Mouse (Mus musculus) embryonic fibroblast, embryonic 13.5 days (primary cell): Measurements from ENCODE around the gene Ptx4. TPM values are rescaled to one million over a fixed set of nuclear protein-coding genes. Genes with fewer than 3 reads are reported as not detected.

Source experiments
- H3K27ac ChIP-seq: 2 replicates; pipeline ENCODE4 v1.5.1; 2012; ENCODE audit warnings: low read length, control low read depth, inconsistent platforms; ENCODE audit not compliant: insufficient read depth
- H3K4me1 ChIP-seq: 2 replicates; pipeline ENCODE4 v1.6.1; 2011; ENCODE audit warnings: low read length; ENCODE audit not compliant: control insufficient read depth, insufficient read depth
- H3K4me3 ChIP-seq: 2 replicates; pipeline ENCODE4 v1.5.1; 2011; ENCODE audit warnings: mild to moderate bottlenecking, control low read depth, low read length; ENCODE audit not compliant: insufficient read depth
- CTCF ChIP-seq: IDR thresholded peaks from 2 replicates; pipeline ENCODE4 v1.5.1; 2011; ENCODE audit warnings: mild to moderate bottlenecking, control low read depth, low read length, moderate library complexity, borderline replicate concordance; ENCODE audit not compliant: insufficient read depth
- POLR2A ChIP-seq: IDR thresholded peaks from 2 replicates; pipeline ENCODE4 v1.6.1; 2011; ENCODE audit warnings: low read depth, mild to moderate bottlenecking, control low read depth, low read length, moderate library complexity
- polyA plus RNA-seq: library from polyadenylated mRNA; stranded (reverse); fragments of >200 nt; gene quantifications from 2 replicates; pipeline ENCODE4 v1.2.4, GENCODE M21; 2011; ENCODE audit warnings: low read depth; ENCODE audit not compliant: missing spikeins, insufficient read length

The Ptx4 gene
- polyA plus RNA-seq, 1 experiment, result not detected

DNA sequence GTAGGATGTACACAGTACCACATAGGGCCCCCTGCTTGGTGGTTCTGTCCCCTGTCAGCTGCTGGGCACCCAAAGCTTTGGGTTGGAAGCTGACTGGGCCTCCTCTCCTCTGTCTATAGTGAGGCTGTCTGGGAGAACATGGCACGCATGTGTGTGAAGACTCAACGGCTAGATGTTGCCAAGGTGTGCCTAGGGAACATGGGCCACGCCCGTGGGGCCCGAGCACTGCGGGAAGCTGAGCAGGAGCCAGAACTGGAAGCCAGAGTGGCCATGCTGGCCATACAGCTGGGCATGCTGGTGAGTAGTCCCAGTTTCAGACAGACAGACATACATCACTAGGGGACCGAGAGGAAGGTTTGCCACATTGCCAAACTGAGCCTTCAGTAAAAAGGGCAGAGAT is 33.8 kb upstream of the Ptx4 start:
- H3K4me3 ChIP-seq, result no peak overlapping the region
- TF ChIP-seq POLR2A, result no peak
- TF ChIP-seq CTCF, result no peak
- no peak overlapping the region for H3K27ac ChIP-seq
- peaks cover 26% of the 10 kb centered on the region for H3K4me1 ChIP-seq

GRCm38 (mm10) chr17:25089158-25089557 is 31.4 kb upstream of the Ptx4 start:
- no peak overlapping the region for H3K27ac ChIP-seq
- TF ChIP-seq POLR2A (no peak), CTCF (no peak)
- H3K4me1 ChIP-seq, result peaks cover 10% of the 10 kb centered on the region; the same call in 1 of the 2 replicates
- no peak overlapping the region for H3K4me3 ChIP-seq

DNA sequence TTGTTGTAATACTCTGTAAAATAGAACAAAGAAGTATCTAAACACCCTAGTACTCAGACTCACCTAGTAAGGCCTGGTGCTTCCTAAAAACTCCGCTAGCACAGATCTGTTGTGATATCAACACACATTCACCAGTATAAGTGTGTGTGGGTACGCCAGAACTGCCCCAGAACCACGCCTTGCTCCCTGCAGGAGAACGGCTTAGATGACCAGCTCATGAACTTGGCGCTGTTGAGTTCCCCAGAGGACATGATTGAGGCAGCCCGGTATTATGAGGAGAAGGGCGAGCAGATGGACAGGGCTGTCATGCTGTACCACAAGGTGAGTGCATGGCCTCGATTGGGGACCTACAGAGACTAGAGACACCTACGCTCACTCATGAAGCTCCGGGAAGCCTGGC is 30.1 kb upstream of the Ptx4 start:
- Histone ChIP-seq H3K4me1 (no peaks in the 10 kb centered on the region), H3K27ac (no peak overlapping the region), H3K4me3 (no peak overlapping the region)
- TF ChIP-seq POLR2A (no peak), CTCF (no peak)

GRCm38 (mm10) chr17:25096221-25096620 is 24.3 kb upstream of the Ptx4 start:
- Histone ChIP-seq H3K4me3 (no peak overlapping the region), H3K27ac (no peak overlapping the region), H3K4me1 (no peaks in the 10 kb centered on the region)
- no peak for TF ChIP-seq POLR2A
- no peak for TF ChIP-seq CTCF

GRCm38 (mm10) chr17:25100052-25100451 is 20.5 kb upstream of the Ptx4 start:
- H3K27ac ChIP-seq, result no peak overlapping the region
- H3K4me3 ChIP-seq, result no peak overlapping the region
- H3K4me1 ChIP-seq, result no peaks in the 10 kb centered on the region
- TF ChIP-seq CTCF, result no peak
- TF ChIP-seq POLR2A, result no peak

- H3K27ac ChIP-seq, result no peak overlapping the region
- TF ChIP-seq CTCF, result no peak
- H3K4me1 ChIP-seq, result no peaks in the 10 kb centered on the region
- no peak overlapping the region for H3K4me3 ChIP-seq
Measured at GRCm38 (mm10) chr17:25101338-25101737, 19.2 kb upstream of the Ptx4 start.

DNA sequence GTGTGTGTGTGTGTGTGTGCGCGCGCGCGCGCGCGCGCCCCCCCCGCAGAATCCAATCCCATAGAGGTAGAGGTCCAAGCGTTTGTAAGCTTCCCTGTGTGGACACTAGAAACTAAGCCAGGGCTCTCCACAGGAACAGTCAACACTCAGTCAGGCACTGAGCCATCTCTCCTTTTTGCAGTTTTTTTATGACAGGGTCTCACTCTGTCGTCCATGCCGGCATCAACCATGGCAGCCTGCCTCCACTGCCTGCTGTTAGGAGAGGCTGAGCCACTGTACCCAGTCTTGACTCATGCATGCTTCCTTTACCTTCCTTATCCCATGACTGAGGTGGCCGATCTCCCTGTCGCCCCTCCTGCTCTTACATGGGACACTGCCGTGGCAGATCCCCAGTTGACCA is 12.8 kb upstream of the Ptx4 start:
- Histone ChIP-seq H3K4me3 (no peak overlapping the region), H3K27ac (no peak overlapping the region), H3K4me1 (no peaks in the 10 kb centered on the region)
- TF ChIP-seq CTCF, result no peak
- no peak for TF ChIP-seq POLR2A

GRCm38 (mm10) chr17:25109578-25109977 is 11.0 kb upstream of the Ptx4 start:
- no peak overlapping the region for H3K27ac ChIP-seq
- H3K4me1 ChIP-seq, result no peaks in the 10 kb centered on the region
- no peak for TF ChIP-seq POLR2A
- peak; percentile 52; the same call in 1 of the 2 replicates for TF ChIP-seq CTCF
- H3K4me3 ChIP-seq, result no peak overlapping the region

DNA sequence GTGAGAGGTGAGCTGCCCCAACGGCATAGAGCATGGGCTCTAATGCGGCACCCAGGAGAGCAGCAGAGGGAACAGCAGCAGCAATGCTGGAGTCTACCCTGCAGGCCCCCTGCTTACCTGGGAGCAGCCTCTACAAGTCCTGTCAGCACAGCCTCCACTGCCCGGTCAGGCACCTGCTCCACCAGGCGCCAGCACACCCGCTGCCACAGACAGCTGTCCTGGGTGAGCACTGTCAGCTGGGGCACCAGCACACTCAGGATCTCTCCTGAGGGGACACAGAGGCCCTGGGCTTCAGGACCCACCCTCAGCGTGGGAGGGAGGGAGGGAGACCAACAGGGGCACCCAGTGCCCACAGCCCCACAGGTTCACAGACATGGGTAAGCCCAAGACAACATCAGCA is 10.0 kb upstream of the Ptx4 start:
- Histone ChIP-seq H3K4me3 (no peak overlapping the region), H3K4me1 (no peaks in the 10 kb centered on the region), H3K27ac (no peak overlapping the region)
- TF ChIP-seq POLR2A (no peak), CTCF (no peak)

DNA sequence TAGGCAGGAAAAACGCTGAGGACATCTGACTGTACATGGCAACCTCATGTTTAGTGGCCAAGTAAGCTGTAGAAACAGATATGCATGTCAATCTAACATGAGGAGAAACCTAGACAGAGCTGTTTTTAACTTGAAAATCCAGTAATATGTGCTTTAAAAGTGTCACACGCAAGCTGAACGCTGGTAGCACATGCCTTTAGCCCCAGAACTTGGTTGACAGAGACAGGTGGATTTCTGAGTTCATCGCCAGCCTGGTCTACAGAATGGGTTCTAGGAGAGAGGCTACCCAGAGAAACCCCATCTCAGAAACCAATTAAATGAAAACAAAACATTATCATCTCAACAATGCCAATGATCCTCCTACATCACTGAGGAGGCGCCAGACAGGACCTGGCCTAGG is 9.3 kb upstream of the Ptx4 start:
- no peak overlapping the region for H3K27ac ChIP-seq
- no peak for TF ChIP-seq POLR2A
- no peak for TF ChIP-seq CTCF
- H3K4me3 ChIP-seq, result no peak overlapping the region
- 0 out of 2 replicates have a peak, but pooled peaks cover 2% of the 10 kb centered on the region for H3K4me1 ChIP-seq
